Mouse (Mus musculus) megakaryocyte-erythroid progenitor cell, adult 5-6 weeks (primary cell): ENCODE measurements around the gene Cacna1f. TPM values are rescaled to one million over a fixed set of nuclear protein-coding genes. Genes with fewer than 3 reads are reported as not detected.

Experiments used
- ATAC-seq: replicated peaks from 2 replicates; pipeline ENCODE4 v1.8.0; 2016; ENCODE audit warnings: mild to moderate bottlenecking, inconsistent platforms; ENCODE audit not compliant: severe bottlenecking, poor library complexity, low FRiP score, low TSS enrichment
- total RNA-seq, 2 experiments: library from RNA; stranded (forward) in 1 of 2; stranded (reverse) in 1 of 2; fragments of 200-1000, 215-1000 nt in 1 of 2; fragments of >200 nt in 1 of 2; fragmentation: Nextera tagmentation in 1 of 2; gene quantifications; 2 replicates each; pipeline ENCODE4 v1.2.3; 2014 to 2017

Gene Cacna1f
- total RNA-seq, 2 experiments from 2014 or later: not detected

DNA sequence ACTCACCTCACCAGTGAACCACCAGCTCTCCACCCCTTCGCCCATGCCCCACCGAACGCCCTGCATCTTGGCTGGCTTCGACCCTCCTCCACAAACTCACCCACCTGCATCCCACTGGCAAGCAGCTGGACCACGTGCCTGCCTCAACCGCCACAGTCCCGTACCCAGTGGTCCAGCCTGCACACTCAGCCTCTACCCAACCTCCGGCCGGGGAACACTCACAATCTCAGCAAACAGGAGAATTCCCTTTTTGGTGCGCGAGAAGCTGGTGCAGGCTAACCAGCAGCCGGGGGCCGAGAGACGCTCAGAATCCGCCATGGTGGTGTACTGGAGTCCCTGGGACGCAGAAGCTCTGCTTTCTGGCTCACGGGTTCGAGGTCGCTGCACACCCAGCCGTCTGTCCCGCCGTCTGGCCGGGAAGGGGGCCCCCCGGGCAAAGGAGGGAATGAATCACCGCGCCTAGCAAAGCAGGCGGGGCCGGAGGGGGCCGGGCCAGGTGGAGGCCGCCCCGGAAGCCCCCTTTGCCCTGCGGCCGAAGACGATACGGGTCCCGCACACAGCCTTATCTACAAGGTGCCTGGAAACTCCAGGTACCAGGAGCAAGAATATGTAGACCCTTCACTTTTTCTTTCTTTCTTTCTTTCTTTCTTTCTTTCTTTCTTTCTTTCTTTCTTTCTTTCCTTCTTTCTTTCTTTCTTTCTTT, 64.2 kb downstream of the Cacna1f start, which contains the start of gene Plp2:
Gene Plp2 (minus strand): TSS at position 470 of the 703 bp plus-strand sequence.
- ATAC-seq: peak; percentile 5; the same call in 1 of the 2 replicates

DNA sequence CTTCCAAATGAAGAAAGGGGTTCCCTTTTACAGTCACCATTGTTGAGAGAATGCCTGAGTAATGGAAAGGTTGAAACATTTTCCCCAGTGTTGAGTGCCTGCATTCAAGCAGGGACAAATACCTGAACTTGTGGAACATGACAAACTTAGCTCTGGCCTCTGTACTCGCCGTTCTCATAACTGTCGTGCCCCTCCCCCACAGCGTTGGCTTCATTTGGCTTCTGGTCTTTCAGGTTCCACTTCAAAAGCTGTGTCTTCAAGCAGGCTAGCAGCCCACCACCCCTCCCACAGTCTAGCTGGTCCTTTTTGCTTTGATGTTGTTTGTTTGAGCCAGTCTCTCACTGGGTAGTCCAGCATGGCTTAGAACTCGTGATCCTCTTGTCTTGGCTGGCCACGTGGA, 65.9 kb downstream of the Cacna1f start:
- no peak for ATAC-seq

DNA sequence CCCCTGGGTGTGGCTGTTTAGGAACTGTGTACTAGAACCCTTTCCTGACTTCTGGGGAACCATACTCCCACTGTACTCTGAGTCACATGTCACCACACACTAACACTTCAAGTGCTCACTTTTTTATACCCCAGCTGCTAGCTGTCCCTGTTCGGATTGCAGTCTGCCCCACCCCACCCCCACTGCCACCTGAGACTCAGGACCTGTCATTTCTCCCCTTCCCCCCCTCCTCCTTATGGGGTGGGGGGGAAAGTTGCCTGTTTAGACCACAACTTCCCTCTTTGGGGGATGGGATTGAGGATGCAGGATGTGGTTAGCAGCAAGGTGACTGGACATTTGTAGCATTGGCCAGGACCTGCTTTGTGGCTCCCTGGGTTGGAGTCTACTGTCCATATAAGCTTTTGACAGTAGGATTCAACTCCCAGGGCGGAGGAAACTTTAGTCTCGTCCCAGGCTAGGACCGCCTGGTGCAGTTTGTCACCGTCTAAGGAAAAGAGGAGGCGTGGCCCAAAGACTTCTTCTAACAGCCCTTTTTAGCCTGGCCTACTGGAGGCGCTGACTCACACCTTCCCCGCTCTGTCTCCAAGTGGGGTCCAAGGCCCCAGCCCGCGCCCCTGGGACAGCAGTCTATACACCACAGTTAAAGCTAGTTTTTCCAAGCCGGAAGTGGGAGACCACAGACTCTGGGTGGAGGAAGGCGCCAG, 66.8 kb downstream of the Cacna1f start:
- ATAC-seq: peak; percentile 68

GRCm38 (mm10) chrX:7674284-7675000, 67.6 kb downstream of the Cacna1f start:
- peak; percentile 62 for ATAC-seq

DNA sequence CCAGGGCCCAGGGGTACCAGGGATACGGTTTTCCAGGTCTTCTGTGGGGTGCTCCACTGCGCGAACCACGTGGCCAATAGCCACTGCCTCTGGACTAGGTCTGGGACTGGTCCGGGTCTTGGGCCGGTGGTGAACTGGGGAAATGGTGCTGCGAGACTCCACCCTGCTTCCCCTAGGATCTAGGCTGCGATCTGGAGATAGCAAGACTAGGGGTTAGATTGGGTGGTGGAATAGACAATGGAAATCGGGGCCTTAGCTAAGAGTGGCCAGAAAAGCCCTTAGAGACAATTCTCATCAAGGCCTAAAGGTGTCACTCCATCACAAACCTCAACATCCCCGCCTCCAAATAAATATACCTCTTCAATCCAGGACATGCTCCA, 68.1 kb downstream of the Cacna1f start:
- ATAC-seq: no peak

DNA sequence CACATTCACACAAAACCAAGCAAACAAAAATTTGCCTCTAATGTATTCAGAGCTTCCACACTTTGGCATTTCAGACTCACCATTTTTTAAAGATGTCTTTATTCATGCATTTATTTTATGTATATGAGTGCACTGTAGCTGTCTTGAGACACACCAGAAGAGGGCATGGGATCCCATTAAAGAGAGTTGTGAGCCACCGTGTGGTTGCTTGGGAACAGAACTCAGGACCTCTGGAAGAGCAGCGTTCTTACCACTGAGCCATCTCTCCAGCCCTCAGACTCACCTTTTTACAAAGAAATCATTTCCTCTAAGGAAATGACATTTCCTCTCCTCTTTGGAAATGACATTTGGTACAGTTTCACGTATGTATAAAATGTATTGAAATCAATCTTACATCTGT, 72.1 kb downstream of the Cacna1f start:
- no peak for ATAC-seq

- ATAC-seq: peak; percentile 98
Measured at GRCm38 (mm10) chrX:7679405-7680056, 72.6 kb downstream of the Cacna1f start.

- no peak for ATAC-seq
Measured at GRCm38 (mm10) chrX:7680057-7680412, 73.2 kb downstream of the Cacna1f start.

DNA sequence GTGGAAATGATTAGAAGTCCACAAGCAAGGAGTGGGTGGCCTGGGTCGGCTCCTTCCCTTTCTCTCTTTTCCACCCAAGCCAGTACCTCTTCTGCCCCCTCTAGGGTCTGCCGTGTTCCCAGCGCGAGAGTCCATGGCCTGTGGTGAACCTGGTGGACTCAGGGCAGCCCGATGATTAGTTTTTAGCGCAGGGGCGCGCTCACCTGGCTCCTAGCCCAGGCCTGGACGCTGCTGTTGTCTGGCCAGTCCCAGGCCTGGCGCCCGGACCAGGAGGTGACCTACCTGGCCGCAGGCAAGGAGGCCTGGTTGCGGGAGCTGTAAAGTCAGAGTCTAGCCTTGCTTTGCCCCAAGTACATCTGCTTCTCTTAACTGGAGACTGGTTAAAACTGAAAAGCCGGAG, 74.0 kb downstream of the Cacna1f start, which contains the start of gene Magix:
Gene Magix (minus strand): TSS at position 388 of the 400 bp plus-strand sequence.
- ATAC-seq: no peak

Other genes starting within 250 kb of the Cacna1f start
- 0.22 and 0.48 TPM in 2 replicates for gene Usp27x, start 231.3 kb upstream of the Cacna1f start, total RNA-seq (2014; fragmentation: Nextera tagmentation)
- 0.95 TPM in 1 of 2 replicates, not detected in the other for gene Usp27x, start 231.3 kb upstream of the Cacna1f start, total RNA-seq (2017)
- not detected in 2 replicates for gene Foxp3, start 33.4 kb upstream of the Cacna1f start, total RNA-seq (2014; fragmentation: Nextera tagmentation)
- gene Foxp3, start 33.4 kb upstream of the Cacna1f start, total RNA-seq (2017): 0.11 TPM in 1 of 2 replicates, not detected in the other
- 3.0 TPM in 1 of 2 replicates, not detected in the other for gene Ppp1r3f, start 32.8 kb upstream of the Cacna1f start, total RNA-seq (2014; fragmentation: Nextera tagmentation)
- gene Ppp1r3f, start 32.8 kb upstream of the Cacna1f start, total RNA-seq (2017): 0.19 and 2.5 TPM in 2 replicates
- gene Ccdc22, start 1.6 kb upstream of the Cacna1f start, total RNA-seq (2014; fragmentation: Nextera tagmentation): 19.6 and 31.5 TPM in 2 replicates
- gene Ccdc22, start 1.6 kb upstream of the Cacna1f start, total RNA-seq (2017): 18.2 and 21.6 TPM in 2 replicates
- gene Syp, start 31.4 kb downstream of the Cacna1f start, total RNA-seq (2014; fragmentation: Nextera tagmentation): 0.52 TPM in 1 of 2 replicates, not detected in the other
- 0.72 TPM in 1 of 2 replicates, not detected in the other for gene Syp, start 31.4 kb downstream of the Cacna1f start, total RNA-seq (2017)
- 4.7 and 7.8 TPM in 2 replicates for gene Prickle3, start 50.2 kb downstream of the Cacna1f start, total RNA-seq (2014; fragmentation: Nextera tagmentation)
- gene Prickle3, start 50.2 kb downstream of the Cacna1f start, total RNA-seq (2017): 0.99 and 1.7 TPM in 2 replicates
- 82.2 and 98.3 TPM in 2 replicates for gene Plp2, start 64.3 kb downstream of the Cacna1f start, total RNA-seq (2014; fragmentation: Nextera tagmentation)
- 26.5 and 29.9 TPM in 2 replicates for gene Plp2, start 64.3 kb downstream of the Cacna1f start, total RNA-seq (2017)
- 0.17 TPM in 1 of 2 replicates, not detected in the other for gene Magix, start 74.2 kb downstream of the Cacna1f start, total RNA-seq (2014; fragmentation: Nextera tagmentation)
- gene Magix, start 74.2 kb downstream of the Cacna1f start, total RNA-seq (2017): not detected in 2 replicates
- gene Gpkow, start 90.0 kb downstream of the Cacna1f start, total RNA-seq (2014; fragmentation: Nextera tagmentation): 28.3 and 53.3 TPM in 2 replicates
- gene Gpkow, start 90.0 kb downstream of the Cacna1f start, total RNA-seq (2017): 20.6 and 31.1 TPM in 2 replicates
- 20.5 and 36.9 TPM in 2 replicates for gene Wdr45, start 107.2 kb downstream of the Cacna1f start, total RNA-seq (2014; fragmentation: Nextera tagmentation)
- 20.2 and 23.8 TPM in 2 replicates for gene Wdr45, start 107.2 kb downstream of the Cacna1f start, total RNA-seq (2017)
- gene Gm45208, start 115.2 kb downstream of the Cacna1f start, total RNA-seq (2014; fragmentation: Nextera tagmentation): not detected in 2 replicates
- gene Gm45208, start 115.2 kb downstream of the Cacna1f start, total RNA-seq (2017): not detected in 2 replicates
- gene Praf2, start 121.4 kb downstream of the Cacna1f start, total RNA-seq (2014; fragmentation: Nextera tagmentation): 4.9 and 8.1 TPM in 2 replicates
- gene Praf2, start 121.4 kb downstream of the Cacna1f start, total RNA-seq (2017): 1.4 and 6.6 TPM in 2 replicates
- gene Ccdc120, start 143.8 kb downstream of the Cacna1f start, total RNA-seq (2014; fragmentation: Nextera tagmentation): 0.74 and 2.3 TPM in 2 replicates
- gene Ccdc120, start 143.8 kb downstream of the Cacna1f start, total RNA-seq (2017): 1.4 and 2.2 TPM in 2 replicates
- gene Tfe3, start 155.5 kb downstream of the Cacna1f start, total RNA-seq (2014; fragmentation: Nextera tagmentation): 33.5 and 36.5 TPM in 2 replicates
- 10.4 and 15.0 TPM in 2 replicates for gene Tfe3, start 155.5 kb downstream of the Cacna1f start, total RNA-seq (2017)
- gene Gripap1, start 182.7 kb downstream of the Cacna1f start, total RNA-seq (2014; fragmentation: Nextera tagmentation): 64.4 and 98.4 TPM in 2 replicates
- 78.9 and 102 TPM in 2 replicates for gene Gripap1, start 182.7 kb downstream of the Cacna1f start, total RNA-seq (2017)
- gene Kcnd1, start 215.2 kb downstream of the Cacna1f start, total RNA-seq (2014; fragmentation: Nextera tagmentation): 0.55 and 2.2 TPM in 2 replicates
- gene Kcnd1, start 215.2 kb downstream of the Cacna1f start, total RNA-seq (2017): 1.9 and 2.2 TPM in 2 replicates
- gene Otud5, start 234.3 kb downstream of the Cacna1f start, total RNA-seq (2014; fragmentation: Nextera tagmentation): 59.5 and 83.5 TPM in 2 replicates
- 50.0 and 64.6 TPM in 2 replicates for gene Otud5, start 234.3 kb downstream of the Cacna1f start, total RNA-seq (2017)